Mouse (Mus musculus): ENCODE measurements around the gene Immp2l.

DNA sequence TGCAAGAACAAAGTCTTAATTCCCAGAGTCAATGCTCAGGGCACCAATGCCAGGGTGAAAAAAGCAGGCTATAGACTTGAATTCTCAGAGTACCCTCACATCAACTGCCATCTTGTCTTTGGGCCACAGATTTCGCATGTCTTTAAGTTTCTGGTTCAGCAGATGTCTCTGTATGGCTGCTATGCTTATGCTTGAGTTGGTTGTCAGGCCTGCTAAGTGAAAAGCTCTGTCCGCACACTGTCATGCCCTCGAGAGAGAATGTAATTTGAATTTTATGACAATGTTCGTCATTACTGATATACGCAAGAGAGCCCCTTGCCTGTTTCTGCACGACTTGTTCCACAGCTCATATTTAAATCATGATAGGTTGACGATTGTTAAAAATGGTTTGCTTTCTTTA lies 807.8 kb downstream of the Immp2l start:
- TF ChIP-seq POLR2A (IDR thresholded peaks at IDR 0.05; ENCODE audit: low read depth, low read length), result no peak
- TF ChIP-seq CTCF (IDR thresholded peaks at IDR 0.05; ENCODE audit: extremely low read depth, insufficient read length, insufficient replicate concordance, low read depth, low read length), result no peak

All from small intestine, adult 2 months (tissue).